Mouse (Mus musculus): ENCODE results near the gene Hcrt. TPM values are rescaled to one million over a fixed set of nuclear protein-coding genes. Genes with fewer than 3 reads are reported as not detected.
A peak's percentile ranks its signal among the peaks of the same experiment; 100 is the strongest.

Gene Hcrt
- polyA plus RNA-seq, 1 experiment = not detected

DNA sequence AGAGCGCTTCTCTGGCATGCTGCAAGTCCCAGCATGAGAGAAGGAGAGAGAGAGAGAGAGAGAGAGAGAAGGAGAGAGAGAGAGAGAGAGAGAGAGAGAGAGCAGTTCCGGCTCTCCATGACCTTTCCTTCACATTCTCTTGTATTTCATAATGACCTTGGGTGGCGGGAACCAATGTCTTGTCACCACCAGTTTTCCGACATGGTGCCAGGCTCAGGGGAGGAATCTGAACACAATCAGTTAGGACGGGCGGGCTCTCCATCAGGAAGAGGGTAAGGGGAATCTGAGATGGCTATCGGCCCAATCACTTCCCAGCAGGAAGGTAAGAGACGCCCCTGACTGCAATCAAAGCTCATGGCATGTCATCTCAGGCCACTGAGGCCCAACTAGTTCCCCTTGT is 17.5 kb upstream of the Hcrt start:
- no peaks in the 10 kb centered on the region for H3K27me3 ChIP-seq (ENCODE audit: control insufficient read depth, insufficient read depth, low read length)
- DNase-seq = no peak
- no peak for TF ChIP-seq POLR2A (IDR thresholded peaks at IDR 0.05; ENCODE audit: borderline replicate concordance, insufficient read depth, low read length)
- no peak for TF ChIP-seq CTCF (IDR thresholded peaks at IDR 0.05; ENCODE audit: borderline replicate concordance, insufficient read depth, low read depth, low read length)
- WGBS = 74% methylated on average over 8 of the region's 8 CpGs
- no peak overlapping the region for H3K4me3 ChIP-seq (replicated peaks; ENCODE audit: insufficient read depth, low read depth, low read length)
- no peak overlapping the region for H3K27ac ChIP-seq (ENCODE audit: insufficient read depth, low read length)
- no peaks in the 10 kb centered on the region; the same call in 1 of the 2 replicates for H3K4me1 ChIP-seq (ENCODE audit: control insufficient read depth, insufficient read depth, low read length)

DNA sequence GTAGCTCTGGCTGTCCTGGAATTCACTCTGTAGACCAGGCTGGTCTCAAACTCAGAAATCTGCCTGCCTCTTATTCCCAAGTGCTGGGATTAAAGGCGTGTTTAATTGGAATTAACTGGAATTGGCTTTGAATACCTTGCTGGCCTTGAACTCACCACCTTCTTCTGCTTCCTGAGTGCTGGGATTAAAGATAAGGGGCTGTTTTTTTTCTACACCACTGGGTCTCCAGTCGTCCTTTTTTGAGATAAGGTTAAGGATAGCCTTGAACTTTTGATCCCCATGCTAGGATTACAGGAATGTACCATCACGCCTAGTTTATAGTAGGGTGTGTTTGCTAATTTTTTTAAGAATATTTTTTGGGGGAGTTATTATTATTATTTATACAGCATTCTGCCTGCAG is 15.3 kb upstream of the Hcrt start:
- 84% methylated on average over 3 of the region's 3 CpGs for WGBS
- no peaks in the 10 kb centered on the region for H3K4me1 ChIP-seq (ENCODE audit: control insufficient read depth, insufficient read depth, low read length)
- TF ChIP-seq POLR2A (IDR thresholded peaks at IDR 0.05; ENCODE audit: borderline replicate concordance, insufficient read depth, low read length) = no peak
- TF ChIP-seq CTCF (IDR thresholded peaks at IDR 0.05; ENCODE audit: borderline replicate concordance, insufficient read depth, low read depth, low read length) = no peak
- H3K27ac ChIP-seq (ENCODE audit: insufficient read depth, low read length) = no peak overlapping the region
- DNase-seq = no peak
- no peak overlapping the region for H3K4me3 ChIP-seq (replicated peaks; ENCODE audit: insufficient read depth, low read depth, low read length)
- no peaks in the 10 kb centered on the region for H3K27me3 ChIP-seq (ENCODE audit: control insufficient read depth, insufficient read depth, low read length)

DNA sequence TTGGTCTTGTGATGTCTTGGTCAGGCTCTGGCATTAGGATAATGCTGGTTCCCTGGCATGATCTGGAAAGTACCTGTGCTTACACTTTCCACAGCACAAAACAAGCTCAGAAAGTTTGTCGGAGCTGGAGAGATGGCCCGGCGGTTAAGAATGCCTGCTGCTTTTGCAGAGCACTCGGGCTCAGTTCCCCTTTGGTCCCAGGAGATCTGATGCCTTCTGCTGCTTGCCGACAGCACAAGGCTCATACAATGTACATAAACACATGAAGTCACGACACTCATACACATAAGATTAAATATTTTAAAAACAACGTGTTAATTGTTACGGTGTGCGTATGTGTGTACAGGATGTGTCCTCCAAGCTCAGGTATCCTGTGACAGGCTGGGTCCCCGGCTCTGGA is 13.2 kb upstream of the Hcrt start:
- Histone ChIP-seq H3K4me3 (replicated peaks; ENCODE audit: insufficient read depth, low read depth, low read length) (no peak overlapping the region), H3K27me3 (ENCODE audit: control insufficient read depth, insufficient read depth, low read length) (no peaks in the 10 kb centered on the region), H3K27ac (ENCODE audit: insufficient read depth, low read length) (no peak overlapping the region), H3K4me1 (ENCODE audit: control insufficient read depth, insufficient read depth, low read length) (no peaks in the 10 kb centered on the region)
- 62% methylated on average over 10 of the region's 10 CpGs for WGBS
- no peak for DNase-seq
- no peak for TF ChIP-seq POLR2A (IDR thresholded peaks at IDR 0.05; ENCODE audit: borderline replicate concordance, insufficient read depth, low read length)
- no peak for TF ChIP-seq CTCF (IDR thresholded peaks at IDR 0.05; ENCODE audit: borderline replicate concordance, insufficient read depth, low read depth, low read length)

DNA sequence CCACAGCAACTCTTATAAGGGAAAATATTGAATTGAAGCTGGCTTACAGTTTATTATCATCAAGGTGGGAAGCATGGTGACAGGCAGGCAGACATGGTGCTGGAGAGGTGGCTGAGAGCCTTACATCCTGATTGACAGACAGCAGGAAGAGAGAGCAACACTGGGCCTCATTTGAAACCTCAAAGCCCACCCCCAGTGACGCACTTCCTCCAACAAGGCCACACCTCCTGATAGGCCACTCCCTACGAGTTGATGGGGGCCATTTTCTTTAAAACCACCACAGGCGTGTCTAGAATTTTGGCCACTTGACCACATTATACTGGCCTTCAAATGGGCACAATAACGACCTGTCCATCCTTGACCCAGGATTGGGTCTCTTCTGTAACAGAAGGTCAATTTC is 11.5 kb upstream of the Hcrt start:
- Histone ChIP-seq H3K27me3 (ENCODE audit: control insufficient read depth, insufficient read depth, low read length) (no peaks in the 10 kb centered on the region), H3K27ac (ENCODE audit: insufficient read depth, low read length) (no peak overlapping the region), H3K4me1 (ENCODE audit: control insufficient read depth, insufficient read depth, low read length) (peaks cover 3% of the 10 kb centered on the region; the same call in 1 of the 2 replicates), H3K4me3 (replicated peaks; ENCODE audit: insufficient read depth, low read depth, low read length) (no peak overlapping the region)
- WGBS = 79% methylated on average over 4 of the region's 4 CpGs
- no peak for DNase-seq
- TF ChIP-seq POLR2A (IDR thresholded peaks at IDR 0.05; ENCODE audit: borderline replicate concordance, insufficient read depth, low read length) (no peak), CTCF (IDR thresholded peaks at IDR 0.05; ENCODE audit: borderline replicate concordance, insufficient read depth, low read depth, low read length) (no peak)

DNA sequence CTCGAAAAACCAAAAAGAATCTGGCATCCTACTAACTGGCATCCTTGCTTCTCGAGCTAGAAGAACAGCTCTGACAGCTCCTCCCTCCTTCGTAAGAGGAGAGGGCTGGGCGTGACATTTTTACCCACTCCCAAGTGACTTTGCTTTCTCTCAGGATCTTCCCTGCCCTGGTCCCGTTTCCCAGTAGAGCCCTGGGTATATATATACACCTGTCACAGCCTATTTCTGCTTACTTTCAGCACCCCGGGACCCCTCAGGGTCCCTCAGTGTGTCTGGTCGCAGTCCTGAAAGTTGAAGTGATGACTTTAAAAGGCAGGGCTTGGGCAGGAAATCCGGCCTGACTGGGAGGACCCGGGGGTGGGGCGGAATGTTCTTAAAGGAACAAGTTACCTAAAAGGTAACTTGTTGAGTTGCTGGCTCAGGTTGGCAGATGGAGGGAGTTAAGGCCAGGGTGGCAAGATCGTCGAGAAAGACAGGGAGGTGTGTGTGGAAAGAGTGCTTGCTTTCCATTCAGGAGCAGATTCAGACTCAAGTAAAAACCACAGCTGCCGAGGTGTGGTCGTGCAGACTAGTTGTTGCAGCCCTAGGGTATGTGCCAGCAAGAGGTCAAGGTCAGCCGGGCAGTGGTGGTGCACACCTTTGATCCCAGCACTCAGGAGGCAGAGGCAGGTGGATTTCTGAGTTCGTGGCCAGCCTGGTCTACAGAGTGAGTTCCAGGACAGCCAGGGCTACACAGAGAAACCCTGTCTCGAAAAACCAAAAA is 8.1 kb upstream of the Hcrt start, which contains the start of gene Ghdc:
Gene Ghdc, minus strand, starts transcription at position 312 of the 763 bp plus-strand sequence.
- DNase-seq = peak; percentile 74 to 78
- peak within 1 kb of the TSS; percentile 61 for H3K4me3 ChIP-seq (replicated peaks; ENCODE audit: insufficient read depth, low read depth, low read length)
- H3K27ac ChIP-seq (ENCODE audit: insufficient read depth, low read length) = no peak within 1 kb of the TSS
- WGBS = 16% methylated on average over 17 of the region's 17 CpGs
- no peaks in the 10 kb centered on the region for H3K27me3 ChIP-seq (ENCODE audit: control insufficient read depth, insufficient read depth, low read length)
- H3K4me1 ChIP-seq (ENCODE audit: control insufficient read depth, insufficient read depth, low read length) = peaks cover 3% of the 10 kb centered on the region; the same call in 1 of the 2 replicates
- TF ChIP-seq POLR2A (IDR thresholded peaks at IDR 0.05; ENCODE audit: borderline replicate concordance, insufficient read depth, low read length) = no peak
- TF ChIP-seq CTCF (IDR thresholded peaks at IDR 0.05; ENCODE audit: borderline replicate concordance, insufficient read depth, low read depth, low read length) = no peak

DNA sequence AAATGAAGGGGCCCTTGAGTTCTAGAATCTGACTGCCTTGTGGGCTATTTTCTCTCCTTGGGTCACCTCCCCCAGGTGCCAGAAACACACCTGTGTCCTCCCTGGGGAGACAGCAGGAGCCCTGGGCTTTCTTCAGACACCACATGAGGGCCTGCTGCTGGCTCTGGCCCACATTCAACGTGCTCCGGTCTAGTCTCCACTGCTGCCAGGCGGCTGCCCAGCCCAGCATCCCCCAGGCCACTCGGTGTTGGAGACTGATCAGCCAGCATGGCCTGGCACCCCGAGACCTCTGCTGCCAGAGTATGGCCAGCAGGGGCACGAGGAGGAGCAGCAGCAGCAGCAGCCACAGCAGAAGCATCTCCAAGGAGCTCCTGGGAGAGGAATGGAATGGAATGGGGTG is 7.2 kb upstream of the Hcrt start:
- peak overlapping the region; percentile 61 for H3K4me3 ChIP-seq (replicated peaks; ENCODE audit: insufficient read depth, low read depth, low read length)
- DNase-seq = peak in 1 of 2 experiments; percentile 33
- H3K27me3 ChIP-seq (ENCODE audit: control insufficient read depth, insufficient read depth, low read length) = no peaks in the 10 kb centered on the region
- no peak for TF ChIP-seq POLR2A (IDR thresholded peaks at IDR 0.05; ENCODE audit: borderline replicate concordance, insufficient read depth, low read length)
- no peak for TF ChIP-seq CTCF (IDR thresholded peaks at IDR 0.05; ENCODE audit: borderline replicate concordance, insufficient read depth, low read depth, low read length)
- WGBS = 3% methylated on average over 6 of the region's 6 CpGs
- peaks cover 3% of the 10 kb centered on the region; the same call in 1 of the 2 replicates for H3K4me1 ChIP-seq (ENCODE audit: control insufficient read depth, insufficient read depth, low read length)
- no peak overlapping the region for H3K27ac ChIP-seq (ENCODE audit: insufficient read depth, low read length)

DNA sequence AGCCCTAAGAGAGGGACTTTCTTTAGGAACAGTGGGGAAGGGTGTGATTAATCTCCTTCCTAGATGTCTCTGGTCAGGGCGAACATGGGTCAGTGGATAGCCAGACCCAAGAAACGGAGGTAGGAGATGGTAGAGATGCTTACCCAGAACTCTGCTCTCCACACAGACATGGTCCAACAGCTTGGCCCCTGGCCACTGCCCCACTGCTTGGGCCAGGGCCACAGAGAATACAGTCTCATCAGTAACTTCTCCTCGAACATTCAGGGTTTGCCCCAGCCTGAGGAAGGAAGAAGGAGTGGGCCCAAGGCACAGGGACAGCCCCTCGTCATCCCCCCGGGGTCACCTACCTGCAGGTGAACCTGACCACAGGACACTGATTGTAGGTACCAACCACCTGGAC is 5.1 kb upstream of the Hcrt start:
- H3K4me3 ChIP-seq (replicated peaks; ENCODE audit: insufficient read depth, low read depth, low read length) = no peak overlapping the region
- no peak for DNase-seq
- H3K4me1 ChIP-seq (ENCODE audit: control insufficient read depth, insufficient read depth, low read length) = peaks cover 3% of the 10 kb centered on the region; the same call in 1 of the 2 replicates
- no peak for TF ChIP-seq POLR2A (IDR thresholded peaks at IDR 0.05; ENCODE audit: borderline replicate concordance, insufficient read depth, low read length)
- TF ChIP-seq CTCF (IDR thresholded peaks at IDR 0.05; ENCODE audit: borderline replicate concordance, insufficient read depth, low read depth, low read length) = no peak
- no peak overlapping the region for H3K27ac ChIP-seq (ENCODE audit: insufficient read depth, low read length)
- WGBS = 88% methylated on average over 5 of the region's 5 CpGs
- H3K27me3 ChIP-seq (ENCODE audit: control insufficient read depth, insufficient read depth, low read length) = no peaks in the 10 kb centered on the region

DNA sequence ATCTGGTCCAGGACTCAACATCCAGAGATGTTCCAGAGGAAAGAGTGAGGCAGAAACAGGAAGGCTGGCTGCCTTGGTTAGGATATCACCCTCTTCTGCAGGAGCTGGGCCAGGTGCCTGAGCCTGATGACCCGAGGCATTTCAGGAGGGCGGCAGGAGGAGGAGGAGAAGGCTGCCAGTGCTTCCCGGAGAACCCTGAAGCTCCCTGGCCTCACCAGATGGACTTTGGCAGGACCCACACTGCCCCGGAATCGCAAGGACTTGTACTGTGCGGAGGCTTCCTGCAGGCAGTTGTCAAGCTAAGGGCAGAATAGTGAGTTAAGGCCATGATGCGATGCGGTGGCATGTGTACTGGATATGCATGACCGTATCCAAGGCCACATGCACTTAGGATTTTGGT is 4.0 kb upstream of the Hcrt start:
- WGBS = 41% methylated on average over 9 of the region's 9 CpGs
- no peak for DNase-seq

More for the DNA sequence above, 4.0 kb upstream of the Hcrt start:
- no peaks in the 10 kb centered on the region for H3K27me3 ChIP-seq (ENCODE audit: control insufficient read depth, insufficient read depth, low read length)
- H3K4me1 ChIP-seq (ENCODE audit: control insufficient read depth, insufficient read depth, low read length) = peaks cover 3% of the 10 kb centered on the region; the same call in 1 of the 2 replicates
- no peak overlapping the region for H3K4me3 ChIP-seq (replicated peaks; ENCODE audit: insufficient read depth, low read depth, low read length)
- no peak for TF ChIP-seq CTCF (IDR thresholded peaks at IDR 0.05; ENCODE audit: borderline replicate concordance, insufficient read depth, low read depth, low read length)
- no peak for TF ChIP-seq POLR2A (IDR thresholded peaks at IDR 0.05; ENCODE audit: borderline replicate concordance, insufficient read depth, low read length)
- no peak overlapping the region for H3K27ac ChIP-seq (ENCODE audit: insufficient read depth, low read length)
